Mouse (Mus musculus) retina, embryonic 14.5 days (tissue): ENCODE measurements at regions not wholly inside any gene's neighbourhood (a gene's known extent, or its start where the extent isn't known, plus 50 kb on each side); places are given as distances from the start of the nearest gene placed in this dataset.

Source experiments
- DNase-seq: peaks from one replicate; pipeline ENCODE4 v3.0.0-alpha.2; 2015; ENCODE audit warnings: low spot score

- no peak for DNase-seq
Observed at GRCm38 (mm10) chr5:75767213-75767612, 192.5 kb downstream of the Kit start.

GRCm38 (mm10) chr5:75762374-75762773 is 187.7 kb downstream of the Kit start:
- DNase-seq, result no peak

- no peak for DNase-seq
Observed at GRCm38 (mm10) chr5:75761459-75762310, 187.0 kb downstream of the Kit start.

- DNase-seq, result no peak
Observed at GRCm38 (mm10) chr5:75756168-75756567, 181.5 kb downstream of the Kit start.

GRCm38 (mm10) chr5:75754356-75754755 is 179.6 kb downstream of the Kit start:
- DNase-seq, result no peak

- no peak for DNase-seq
Observed at GRCm38 (mm10) chr5:75745311-75745710, 170.6 kb downstream of the Kit start.

GRCm38 (mm10) chr5:75744475-75745045 is 169.8 kb downstream of the Kit start:
- DNase-seq, result no peak

GRCm38 (mm10) chr5:75739336-75739735 is 164.6 kb downstream of the Kit start:
- DNase-seq, result no peak

- no peak for DNase-seq
Observed at GRCm38 (mm10) chr5:75738445-75738844, 163.7 kb downstream of the Kit start.

- no peak for DNase-seq
Observed at GRCm38 (mm10) chr5:75737752-75738151, 163.0 kb downstream of the Kit start.

- DNase-seq, result no peak
Observed at GRCm38 (mm10) chr5:75736318-75736717, 161.6 kb downstream of the Kit start.

- no peak for DNase-seq
Observed at GRCm38 (mm10) chr5:75734508-75734907, 159.8 kb downstream of the Kit start.

- no peak for DNase-seq
Observed at GRCm38 (mm10) chr5:75734043-75734442, 159.3 kb downstream of the Kit start.

- no peak for DNase-seq
Observed at GRCm38 (mm10) chr5:75731236-75731635, 156.5 kb downstream of the Kit start.

GRCm38 (mm10) chr5:75730698-75731097 is 156.0 kb downstream of the Kit start:
- no peak for DNase-seq

GRCm38 (mm10) chr5:75721291-75721690 is 146.6 kb downstream of the Kit start:
- DNase-seq, result no peak

- DNase-seq, result peak; percentile 20
Observed at GRCm38 (mm10) chr5:75720091-75720940, 145.6 kb downstream of the Kit start.

- DNase-seq, result no peak
Observed at GRCm38 (mm10) chr5:75718511-75719225, 144.0 kb downstream of the Kit start.
